Mouse (Mus musculus) limb, embryonic 10.5 days (tissue): ENCODE data around the gene Det1. TPM values are rescaled to one million over a fixed set of nuclear protein-coding genes. Genes with fewer than 3 reads are reported as not detected.

ENCODE experiments used
- DNase-seq: peaks from one replicate; pipeline ENCODE4 v3.0.0-alpha.2; 2017; ENCODE audit warnings: low spot score
- H3K27ac ChIP-seq: fragments of 300-500 bp; sonication (generic); 2 replicates; pipeline ENCODE4 v1.5.1; 2016; ENCODE audit warnings: mild to moderate bottlenecking
- H3K27me3 ChIP-seq: fragments of 300-500 bp; sonication (generic); 2 replicates; pipeline ENCODE4 v1.6.1; 2016; ENCODE audit warnings: low read depth, mild to moderate bottlenecking; ENCODE audit not compliant: poor library complexity, severe bottlenecking
- H3K36me3 ChIP-seq: fragments of 300-500 bp; sonication (generic); 2 replicates; pipeline ENCODE4 v1.6.1; 2016; ENCODE audit warnings: mild to moderate bottlenecking, moderate library complexity
- H3K4me1 ChIP-seq: fragments of 300-500 bp; sonication (generic); 2 replicates; pipeline ENCODE4 v1.6.1; 2016
- H3K4me3 ChIP-seq: fragments of 300-500 bp; sonication (generic); 2 replicates; pipeline ENCODE4 v1.5.1; 2016; ENCODE audit warnings: mild to moderate bottlenecking, moderate library complexity
- H3K9me3 ChIP-seq: fragments of 300-500 bp; sonication (generic); replicated peaks from 2 replicates; pipeline ENCODE4 v1.6.1; 2016; ENCODE audit warnings: mild to moderate bottlenecking
- WGBS: fragments of 180-500 bp; shearing (Covaris S2); methylation state at CpG from one replicate; pipeline ENCODE4 v1.1.7; 2016; 5-methylcytosine and 5-hydroxymethylcytosine counted together
- microRNA-seq: library from miRNA; unstranded; fragments of <30 nt; microRNA quantifications from one replicate; pipeline ENCODE4, GENCODE M21; 2017
- polyA plus RNA-seq: library from polyadenylated mRNA; unstranded; fragments of >200 nt; fragmentation: Nextera tagmentation; extraction: Ambion mirVana; gene quantifications from 2 replicates; pipeline ENCODE4 v1.2.1, GENCODE M21; 2016

The Det1 gene
- polyA plus RNA-seq, 1 experiment from 2014 or later = 23.5 TPM

- WGBS = 91% methylated on average over 13 of the region's 13 CpGs
- DNase-seq = no peak
- H3K4me1 ChIP-seq = no peaks in the 10 kb centered on the region
- peaks cover 47% of the 10 kb centered on the region for H3K36me3 ChIP-seq
- no peak overlapping the region for H3K27ac ChIP-seq
- H3K9me3 ChIP-seq = no peaks in the 10 kb centered on the region
- H3K27me3 ChIP-seq = no peaks in the 10 kb centered on the region
- H3K4me3 ChIP-seq = no peak overlapping the region
These were observed 53.0 kb downstream of the Det1 start for GRCm38 (mm10) chr7:78793895-78794570.

- Histone ChIP-seq H3K27ac (no peak overlapping the region), H3K9me3 (no peaks in the 10 kb centered on the region), H3K36me3 (peaks cover 64% of the 10 kb centered on the region), H3K4me1 (no peaks in the 10 kb centered on the region), H3K27me3 (no peaks in the 10 kb centered on the region), H3K4me3 (no peak overlapping the region)
- peak; percentile 56 for DNase-seq
- 87% methylated on average over 15 of the region's 15 CpGs for WGBS
These were observed 55.5 kb downstream of the Det1 start for GRCm38 (mm10) chr7:78791359-78792222.

GRCm38 (mm10) chr7:78787793-78788380, 59.2 kb downstream of the Det1 start:
- Histone ChIP-seq H3K27me3 (no peaks in the 10 kb centered on the region), H3K9me3 (no peaks in the 10 kb centered on the region), H3K36me3 (peaks cover 71% of the 10 kb centered on the region), H3K4me1 (peaks cover 6% of the 10 kb centered on the region; the same call in 1 of the 2 replicates), H3K4me3 (no peak overlapping the region), H3K27ac (no peak overlapping the region)
- WGBS = 93% methylated on average over 12 of the region's 12 CpGs
- DNase-seq = no peak

- DNase-seq = no peak
- Histone ChIP-seq H3K27ac (no peak overlapping the region), H3K4me3 (no peak overlapping the region), H3K9me3 (no peaks in the 10 kb centered on the region), H3K36me3 (peaks cover 54% of the 10 kb centered on the region), H3K4me1 (peaks cover 13% of the 10 kb centered on the region), H3K27me3 (no peaks in the 10 kb centered on the region)
- 88% methylated on average over 5 of the region's 5 CpGs for WGBS
These were observed 61.2 kb downstream of the Det1 start for GRCm38 (mm10) chr7:78785906-78786305.

- WGBS = under 1% methylated on average over 44 of the region's 44 CpGs
- H3K9me3 ChIP-seq = no peaks in the 10 kb centered on the region
- peak within 1 kb of the TSS; percentile 95 for H3K27ac ChIP-seq
- H3K36me3 ChIP-seq = peaks cover 52% of the 10 kb centered on the region
- DNase-seq = peak; percentile 90
- no peaks in the 10 kb centered on the region for H3K27me3 ChIP-seq
- H3K4me3 ChIP-seq = peak within 1 kb of the TSS; percentile 95
- peaks cover 13% of the 10 kb centered on the region for H3K4me1 ChIP-seq
These were observed 64.2 kb downstream of the Det1 start, which contains the start of the genes Mrps11 and Mrpl46 for GRCm38 (mm10) chr7:78782639-78783581. Mrps11 (plus strand) TSS chr7:78783119. Mrpl46 (minus strand) TSS chr7:78783531.

- Histone ChIP-seq H3K27ac (no peak overlapping the region), H3K4me3 (no peak overlapping the region), H3K4me1 (peaks cover 10% of the 10 kb centered on the region), H3K9me3 (no peaks in the 10 kb centered on the region), H3K27me3 (no peaks in the 10 kb centered on the region), H3K36me3 (peaks cover 70% of the 10 kb centered on the region)
- no peak for DNase-seq
- WGBS = 96% methylated on average over 5 of the region's 5 CpGs
These were observed 68.3 kb downstream of the Det1 start for GRCm38 (mm10) chr7:78778741-78779140.

Small RNA genes within 50 kb of the gene (microRNA-seq; reads per million reads assigned to microRNA genes)
- gene Mir7-2 = 15.2 reads per million, percentile 25 among the genes with 10 or more reads in this experiment

Other genes starting within 250 kb of the Det1 start
- gene Ntrk3, start 109.3 kb downstream of the Det1 start, polyA plus RNA-seq = 0.16 and 0.36 TPM in 2 replicates
- 92.4 and 99.7 TPM in 2 replicates for gene Mrps11, start 64.1 kb downstream of the Det1 start, polyA plus RNA-seq
- 85.4 and 96.4 TPM in 2 replicates for gene Mrpl46, start 63.7 kb downstream of the Det1 start, polyA plus RNA-seq
- gene Aen, start 48.6 kb upstream of the Det1 start, polyA plus RNA-seq = 59.5 and 73.3 TPM in 2 replicates
- 0.61 and 0.82 TPM in 2 replicates for gene Isg20, start 66.2 kb upstream of the Det1 start, polyA plus RNA-seq
- gene Acan, start 206.2 kb upstream of the Det1 start, polyA plus RNA-seq = 0.06 and 0.29 TPM in 2 replicates